Mouse (Mus musculus): ENCODE measurements around the gene Dnal1. TPM values are rescaled to one million over a fixed set of nuclear protein-coding genes. Genes with fewer than 3 reads are reported as not detected.

The Dnal1 gene
- polyA plus RNA-seq, 1 experiment: 9.2 TPM

GRCm38 (mm10) chr12:84188881-84189444 is 74.8 kb downstream of the Dnal1 start:
- Histone ChIP-seq H3K4me3 (replicated peaks; ENCODE audit: extremely low read depth, low read depth, low read length) (no peak overlapping the region), H3K4me1 (ENCODE audit: control insufficient read depth, insufficient read depth, low read length) (peaks cover 64% of the 10 kb centered on the region)
- WGBS: 51% methylated on average over 14 of the region's 14 CpGs
- DNase-seq: no peak
- no peak for TF ChIP-seq POLR2A (IDR thresholded peaks at IDR 0.05; ENCODE audit: borderline replicate concordance, extremely low read depth, low read depth, low read length)
- TF ChIP-seq CTCF (IDR thresholded peaks at IDR 0.05; ENCODE audit: insufficient read depth, low read length): no peak

DNA sequence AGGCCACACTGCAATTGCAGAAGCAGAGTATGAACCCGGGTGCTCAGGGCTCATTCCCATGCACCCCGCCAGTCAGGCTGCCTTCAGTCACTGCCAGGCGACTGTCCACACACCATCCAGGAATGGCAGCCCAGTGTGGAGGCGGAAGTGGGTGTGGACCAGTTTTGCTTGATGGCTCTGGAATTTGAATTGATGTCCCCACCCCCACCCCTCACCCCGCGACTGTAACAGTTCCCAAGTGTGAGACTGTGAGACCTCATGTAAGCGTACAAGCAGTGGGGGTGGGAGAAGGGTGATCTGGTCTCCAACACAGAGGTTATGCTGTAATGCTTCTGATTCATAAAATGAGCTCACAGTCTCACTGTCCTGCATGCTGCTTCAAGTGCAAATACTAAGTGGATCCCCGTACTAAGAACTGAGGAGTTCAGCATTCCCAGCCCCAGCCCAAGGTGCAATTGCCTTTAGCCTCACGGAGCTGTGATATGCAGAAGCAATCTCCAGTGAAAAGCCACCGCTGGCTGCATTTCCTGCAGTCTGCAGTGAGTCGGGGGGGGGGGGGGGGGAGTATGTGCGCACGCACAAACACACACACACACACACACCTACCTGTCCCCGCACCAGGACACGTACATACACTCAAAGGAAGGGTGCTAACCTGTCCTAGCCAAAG is 76.1 kb downstream of the Dnal1 start:
- DNase-seq: no peak
- 21% methylated on average over 15 of the region's 15 CpGs for WGBS
- H3K4me1 ChIP-seq (ENCODE audit: control insufficient read depth, insufficient read depth, low read length): peaks cover 68% of the 10 kb centered on the region
- H3K4me3 ChIP-seq (replicated peaks; ENCODE audit: extremely low read depth, low read depth, low read length): no peak overlapping the region
- TF ChIP-seq POLR2A (IDR thresholded peaks at IDR 0.05; ENCODE audit: borderline replicate concordance, extremely low read depth, low read depth, low read length) (no peak), CTCF (IDR thresholded peaks at IDR 0.05; ENCODE audit: insufficient read depth, low read length) (no peak)

- peaks cover 62% of the 10 kb centered on the region for H3K4me1 ChIP-seq (ENCODE audit: control insufficient read depth, insufficient read depth, low read length)
- WGBS: 76% methylated on average over 7 of the region's 7 CpGs
- no peak overlapping the region for H3K4me3 ChIP-seq (replicated peaks; ENCODE audit: extremely low read depth, low read depth, low read length)
Observed at GRCm38 (mm10) chr12:84191190-84191589, 77.0 kb downstream of the Dnal1 start.

GRCm38 (mm10) chr12:84191770-84192169 is 77.6 kb downstream of the Dnal1 start:
- Histone ChIP-seq H3K4me1 (ENCODE audit: control insufficient read depth, insufficient read depth, low read length) (peaks cover 56% of the 10 kb centered on the region), H3K4me3 (replicated peaks; ENCODE audit: extremely low read depth, low read depth, low read length) (no peak overlapping the region)
- no peak for DNase-seq
- WGBS: 24% methylated on average over 5 of the region's 5 CpGs
- TF ChIP-seq CTCF (IDR thresholded peaks at IDR 0.05; ENCODE audit: insufficient read depth, low read length) (no peak), POLR2A (IDR thresholded peaks at IDR 0.05; ENCODE audit: borderline replicate concordance, extremely low read depth, low read depth, low read length) (no peak)

More at GRCm38 (mm10) chr12:84191190-84191589, 77.0 kb downstream of the Dnal1 start:
- TF ChIP-seq POLR2A (IDR thresholded peaks at IDR 0.05; ENCODE audit: borderline replicate concordance, extremely low read depth, low read depth, low read length): no peak
- TF ChIP-seq CTCF (IDR thresholded peaks at IDR 0.05; ENCODE audit: insufficient read depth, low read length): no peak
- no peak for DNase-seq

GRCm38 (mm10) chr12:84192280-84192679 is 78.1 kb downstream of the Dnal1 start:
- DNase-seq: no peak
- peaks cover 51% of the 10 kb centered on the region for H3K4me1 ChIP-seq (ENCODE audit: control insufficient read depth, insufficient read depth, low read length)
- WGBS: 5% methylated on average over 13 of the region's 13 CpGs
- no peak for TF ChIP-seq CTCF (IDR thresholded peaks at IDR 0.05; ENCODE audit: insufficient read depth, low read length)
- no peak for TF ChIP-seq POLR2A (IDR thresholded peaks at IDR 0.05; ENCODE audit: borderline replicate concordance, extremely low read depth, low read depth, low read length)
- H3K4me3 ChIP-seq (replicated peaks; ENCODE audit: extremely low read depth, low read depth, low read length): peak overlapping the region; percentile 89

GRCm38 (mm10) chr12:84192741-84193641 is 78.8 kb downstream of the Dnal1 start:
- Histone ChIP-seq H3K4me1 (ENCODE audit: control insufficient read depth, insufficient read depth, low read length) (peaks cover 44% of the 10 kb centered on the region), H3K4me3 (replicated peaks; ENCODE audit: extremely low read depth, low read depth, low read length) (peak overlapping the region; percentile 89)
- DNase-seq: peak; percentile 71
- TF ChIP-seq CTCF (IDR thresholded peaks at IDR 0.05; ENCODE audit: insufficient read depth, low read length) (no peak), POLR2A (IDR thresholded peaks at IDR 0.05; ENCODE audit: borderline replicate concordance, extremely low read depth, low read depth, low read length) (no peak)
- under 1% methylated on average over 98 of the region's 102 CpGs for WGBS

GRCm38 (mm10) chr12:84193642-84194399 is 79.7 kb downstream of the Dnal1 start:
- peak overlapping the region; percentile 89 for H3K4me3 ChIP-seq (replicated peaks; ENCODE audit: extremely low read depth, low read depth, low read length)
- peaks cover 37% of the 10 kb centered on the region for H3K4me1 ChIP-seq (ENCODE audit: control insufficient read depth, insufficient read depth, low read length)
- under 1% methylated on average over 48 of the region's 49 CpGs for WGBS
- TF ChIP-seq POLR2A (IDR thresholded peaks at IDR 0.05; ENCODE audit: borderline replicate concordance, extremely low read depth, low read depth, low read length): peak; percentile 68; the same call in 1 of the 2 replicates
- no peak for TF ChIP-seq CTCF (IDR thresholded peaks at IDR 0.05; ENCODE audit: insufficient read depth, low read length)
- DNase-seq: peak; percentile 92

DNA sequence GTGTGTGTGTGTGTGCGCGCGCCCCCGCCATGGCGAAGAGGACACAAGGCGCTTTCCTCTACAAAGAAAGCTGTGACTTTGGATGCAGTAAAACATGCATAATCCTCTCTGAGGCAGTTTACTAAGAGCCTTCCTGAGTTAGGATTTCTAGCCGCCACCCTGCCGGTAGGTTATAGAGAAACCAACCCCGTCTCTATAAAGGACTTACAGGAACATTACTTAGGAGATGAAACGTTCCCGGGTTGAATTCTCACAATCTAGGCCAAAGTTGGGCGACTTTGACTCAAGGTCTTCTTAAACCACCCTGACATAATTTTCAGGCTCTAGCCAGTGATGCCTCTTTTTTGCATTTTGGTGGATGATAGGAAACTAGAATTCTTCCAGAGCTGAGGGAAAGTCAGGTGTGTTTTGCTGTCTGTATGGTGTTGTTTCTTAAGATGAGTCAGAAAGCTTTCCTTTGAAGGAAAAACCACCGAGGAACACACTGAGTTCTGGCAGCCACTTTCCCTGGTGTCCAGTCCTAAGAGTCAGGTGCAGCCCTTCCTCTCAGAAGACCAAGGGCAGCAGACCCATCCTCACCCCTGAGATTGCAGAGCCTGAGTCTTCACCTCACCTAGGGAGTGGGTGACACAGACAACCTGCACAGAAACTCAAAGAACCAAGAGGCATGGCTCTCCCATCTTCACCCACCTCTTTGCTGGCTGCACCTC is 80.4 kb downstream of the Dnal1 start:
- peak overlapping the region; percentile 12 for H3K4me3 ChIP-seq (replicated peaks; ENCODE audit: extremely low read depth, low read depth, low read length)
- TF ChIP-seq CTCF (IDR thresholded peaks at IDR 0.05; ENCODE audit: insufficient read depth, low read length) (no peak), POLR2A (IDR thresholded peaks at IDR 0.05; ENCODE audit: borderline replicate concordance, extremely low read depth, low read depth, low read length) (no peak)
- peaks cover 30% of the 10 kb centered on the region for H3K4me1 ChIP-seq (ENCODE audit: control insufficient read depth, insufficient read depth, low read length)
- 1% methylated on average over 13 of the region's 13 CpGs for WGBS
- DNase-seq: no peak

All from lung, adult 2 months (tissue).